Mouse (Mus musculus) CD4-positive, CD25-positive, alpha-beta regulatory T cell, adult 4 months (primary cell): ENCODE results near the gene Tsks. TPM values are rescaled to one million over a fixed set of nuclear protein-coding genes. Genes with fewer than 3 reads are reported as not detected.

Experiments used
- polyA plus RNA-seq, 2 experiments: library from polyadenylated mRNA; unstranded; fragments of 100-300 nt; shearing (Covaris generic); gene quantifications; one replicate each; pipeline ENCODE4 v1.2.1; 2017

The Tsks gene
- polyA plus RNA-seq, 2 experiments from 2014 or later, result not detected

Other genes with a start within 250 kb of the Tsks start
- not detected for gene Izumo2, start 234.5 kb upstream of the Tsks start, polyA plus RNA-seq
- gene Vrk3, start 194.8 kb upstream of the Tsks start, polyA plus RNA-seq, result 10 to 100 TPM; 79.6 to 97.6 TPM
- gene Zfp473, start 192.2 kb upstream of the Tsks start, polyA plus RNA-seq, result under 1 TPM; 0.16 to 0.63 TPM
- gene Nup62, start 127.1 kb upstream of the Tsks start, polyA plus RNA-seq, result 10 to 100 TPM; 27.3 to 57.8 TPM
- 1 to 10 TPM; 1.9 to 3.6 TPM for gene Il4i1, start 126.8 kb upstream of the Tsks start, polyA plus RNA-seq
- gene Atf5, start 126.5 kb upstream of the Tsks start, polyA plus RNA-seq, result under 1 TPM; 0.19 to 0.35 TPM
- gene Akt1s1, start 94.2 kb upstream of the Tsks start, polyA plus RNA-seq, result 1 to 10 TPM; 1.2 to 3.1 TPM
- gene Tbc1d17, start 94.1 kb upstream of the Tsks start, polyA plus RNA-seq, result 10 to 100 TPM; 64.8 to 85.3 TPM
- gene Pnkp, start 86.1 kb upstream of the Tsks start, polyA plus RNA-seq, result 10 to 100 TPM; 45.0 to 74.3 TPM
- gene Ptov1, start 73.4 kb upstream of the Tsks start, polyA plus RNA-seq, result 1 to 10 TPM; 1.1 to 3.9 TPM
- 10 to 100 TPM in 1 of 2 experiments, 1 to 10 TPM in 1; 9.1 to 10.9 TPM for gene Med25, start 50.5 kb upstream of the Tsks start, polyA plus RNA-seq
- gene Fuz, start 47.1 kb upstream of the Tsks start, polyA plus RNA-seq, result 10 to 100 TPM in 1 of 2 experiments, 1 to 10 TPM in 1; 9.2 to 17.5 TPM
- 1 to 10 TPM; 6.2 to 7.4 TPM for gene Ap2a1, start 13.7 kb upstream of the Tsks start, polyA plus RNA-seq
- gene Cpt1c, start 31.6 kb downstream of the Tsks start, polyA plus RNA-seq, result under 1 TPM; 0.36 to 0.92 TPM
- 100 to 1,000 TPM in 1 of 2 experiments, 10 to 100 TPM in 1; 39.7 to 114 TPM for gene Prmt1, start 43.4 kb downstream of the Tsks start, polyA plus RNA-seq
- gene Irf3, start 54.4 kb downstream of the Tsks start, polyA plus RNA-seq, result 100 to 1,000 TPM; 117 to 147 TPM
- gene Bcl2l12, start 55.5 kb downstream of the Tsks start, polyA plus RNA-seq, result 10 to 100 TPM; 23.6 to 30.1 TPM
- 1 to 10 TPM; 7.0 to 9.3 TPM for gene Scaf1, start 73.2 kb downstream of the Tsks start, polyA plus RNA-seq
- 1 to 10 TPM; 2.0 to 3.9 TPM for gene Rras, start 74.8 kb downstream of the Tsks start, polyA plus RNA-seq
- gene Prr12, start 109.7 kb downstream of the Tsks start, polyA plus RNA-seq, result 10 to 100 TPM; 10.8 to 10.9 TPM
- 100 to 1,000 TPM; 158 to 199 TPM for gene Nosip, start 119.2 kb downstream of the Tsks start, polyA plus RNA-seq
- 1 to 10 TPM; 1.7 to 2.8 TPM for gene Prrg2, start 119.5 kb downstream of the Tsks start, polyA plus RNA-seq
- 10 to 100 TPM in 1 of 2 experiments, 1 to 10 TPM in 1; 7.6 to 66.3 TPM for gene Rcn3, start 149.0 kb downstream of the Tsks start, polyA plus RNA-seq
- gene Fcgrt, start 160.6 kb downstream of the Tsks start, polyA plus RNA-seq, result 1 to 10 TPM; 2.3 to 3.8 TPM
- 1,000 to 10,000 TPM; 3,755 to 5,441 TPM for gene Rps11, start 181.2 kb downstream of the Tsks start, polyA plus RNA-seq
- 1,000 to 10,000 TPM; 5,632 to 7,602 TPM for gene Rpl13a, start 185.6 kb downstream of the Tsks start, polyA plus RNA-seq
- not detected for gene Gm45713, start 193.0 kb downstream of the Tsks start, polyA plus RNA-seq
- gene Flt3l, start 193.2 kb downstream of the Tsks start, polyA plus RNA-seq, result 10 to 100 TPM; 89.0 to 91.7 TPM
- gene Pih1d1, start 211.1 kb downstream of the Tsks start, polyA plus RNA-seq, result 10 to 100 TPM; 40.4 to 50.6 TPM
- gene Aldh16a1, start 211.4 kb downstream of the Tsks start, polyA plus RNA-seq, result 10 to 100 TPM; 16.5 to 27.2 TPM
- not detected for gene Slc17a7, start 220.7 kb downstream of the Tsks start, polyA plus RNA-seq
- gene Gfy, start 236.4 kb downstream of the Tsks start, polyA plus RNA-seq, result not detected
- not detected for gene Pth2, start 237.8 kb downstream of the Tsks start, polyA plus RNA-seq